Comparison of ENCODE assay signal across 24 mouse cellular contexts in the genomic region with DNA sequence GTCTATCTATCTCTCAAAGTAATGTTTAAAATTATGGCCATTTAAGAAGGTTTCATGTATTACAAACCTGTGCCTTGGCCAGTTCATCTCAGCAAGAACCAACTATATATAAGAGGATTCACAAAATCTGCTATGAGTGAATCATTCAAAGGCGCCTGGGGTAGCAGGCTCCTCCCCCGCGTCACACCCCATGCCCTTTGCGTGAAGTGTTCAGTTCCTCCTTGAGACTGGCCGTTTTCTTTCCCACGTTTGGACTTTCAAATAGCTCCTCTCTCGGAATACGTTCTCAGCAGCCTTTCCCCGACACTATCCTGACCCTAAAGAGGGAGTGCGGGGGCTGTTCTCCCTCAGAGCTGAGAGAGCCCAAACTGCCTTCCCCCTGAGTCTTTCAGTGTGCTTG.
"Had no signal": no experiment of that assay in that cellular context is flagged by ENCODE, and none has a peak within 500 bp of the region (broad histone marks: within the 10 kb centered on the region; RNA-seq: fewer than 3 reads in every experiment).

No protein-coding gene starts in this region.

- H3K27me3 ChIP-seq: heart, embryonic 12.5 days; hindbrain, embryonic 13.5 days; hindbrain, embryonic 15.5 days; kidney, embryonic 15.5 days; limb, embryonic 12.5 days had no signal

- H3K4me3 ChIP-seq: heart, embryonic 10.5 days; heart, embryonic 12.5 days; hindbrain, embryonic 13.5 days; hindbrain, embryonic 15.5 days; kidney, embryonic 15.5 days; layer of hippocampus, adult 2 months; left cerebral cortex, adult 2 months; limb, embryonic 10.5 days; limb, embryonic 12.5 days had no signal

- H3K27ac ChIP-seq: heart, embryonic 10.5 days; hindbrain, embryonic 13.5 days; hindbrain, embryonic 15.5 days; hindbrain, postnatal 0 days; kidney, embryonic 15.5 days; kidney, postnatal 0 days; layer of hippocampus, adult 2 months; left cerebral cortex, adult 2 months; limb, embryonic 10.5 days; limb, embryonic 12.5 days had no signal

- H3K36me3 ChIP-seq: heart, embryonic 10.5 days; heart, embryonic 12.5 days; hindbrain, embryonic 13.5 days; hindbrain, embryonic 15.5 days; kidney, embryonic 15.5 days; limb, embryonic 10.5 days; limb, embryonic 12.5 days had no signal

- DNase-seq: forebrain, postnatal 0 days; gastrocnemius, postnatal 14 days; gastrocnemius, postnatal 36 days; heart, adult 18-20 months; heart, postnatal 10 days; heart, postnatal 36 days; kidney, adult 11 months; kidney, adult 2 months; kidney, adult 9 months; kidney, postnatal 25 days; kidney, postnatal 4 days; liver had no signal

- H3K9ac ChIP-seq: forebrain, postnatal 0 days; heart, embryonic 12.5 days; hindbrain, embryonic 13.5 days; hindbrain, embryonic 15.5 days; kidney, embryonic 15.5 days; limb, embryonic 12.5 days had no signal

- H3K4me2 ChIP-seq: heart, embryonic 12.5 days; hindbrain, embryonic 13.5 days; hindbrain, embryonic 15.5 days; kidney, embryonic 15.5 days; limb, embryonic 12.5 days had no signal

- H3K9me3 ChIP-seq: heart, embryonic 10.5 days; heart, embryonic 12.5 days; hindbrain, embryonic 13.5 days; hindbrain, embryonic 15.5 days; kidney, embryonic 15.5 days; limb, embryonic 10.5 days; limb, embryonic 12.5 days had no signal

- H3K4me1 ChIP-seq: hindbrain, embryonic 13.5 days; kidney, embryonic 15.5 days; limb, embryonic 10.5 days had no signal

- ATAC-seq: forebrain, postnatal 0 days; hindbrain, postnatal 0 days; intestine, embryonic 16.5 days had no signal
